Mouse (Mus musculus) liver, adult 2 months (tissue): ENCODE measurements at regions not wholly inside any gene's neighbourhood (a gene's known extent, or its start where the extent isn't known, plus 50 kb on each side); places are given as distances from the start of the nearest gene placed in this dataset.

Experiments used
- CTCF ChIP-seq: fragments of 200-500 bp; IDR thresholded peaks from 2 replicates; pipeline ENCODE4 v1.5.1; 2011; ENCODE audit warnings: low read depth, low read length, control low read depth
- POLR2A ChIP-seq: fragments of 200-500 bp; IDR thresholded peaks from 2 replicates; pipeline ENCODE4 v1.6.1; 2011; ENCODE audit warnings: low read length, control low read depth; ENCODE audit not compliant: insufficient read depth; ENCODE audit errors: extremely low read depth

- TF ChIP-seq POLR2A, result no peak
- TF ChIP-seq CTCF, result no peak
Measured at GRCm38 (mm10) chr7:95618170-95618569, 552.9 kb upstream of the Tenm4 start.
